Mouse (Mus musculus): ENCODE measurements around the gene Myo15b.

The Myo15b gene

DNA sequence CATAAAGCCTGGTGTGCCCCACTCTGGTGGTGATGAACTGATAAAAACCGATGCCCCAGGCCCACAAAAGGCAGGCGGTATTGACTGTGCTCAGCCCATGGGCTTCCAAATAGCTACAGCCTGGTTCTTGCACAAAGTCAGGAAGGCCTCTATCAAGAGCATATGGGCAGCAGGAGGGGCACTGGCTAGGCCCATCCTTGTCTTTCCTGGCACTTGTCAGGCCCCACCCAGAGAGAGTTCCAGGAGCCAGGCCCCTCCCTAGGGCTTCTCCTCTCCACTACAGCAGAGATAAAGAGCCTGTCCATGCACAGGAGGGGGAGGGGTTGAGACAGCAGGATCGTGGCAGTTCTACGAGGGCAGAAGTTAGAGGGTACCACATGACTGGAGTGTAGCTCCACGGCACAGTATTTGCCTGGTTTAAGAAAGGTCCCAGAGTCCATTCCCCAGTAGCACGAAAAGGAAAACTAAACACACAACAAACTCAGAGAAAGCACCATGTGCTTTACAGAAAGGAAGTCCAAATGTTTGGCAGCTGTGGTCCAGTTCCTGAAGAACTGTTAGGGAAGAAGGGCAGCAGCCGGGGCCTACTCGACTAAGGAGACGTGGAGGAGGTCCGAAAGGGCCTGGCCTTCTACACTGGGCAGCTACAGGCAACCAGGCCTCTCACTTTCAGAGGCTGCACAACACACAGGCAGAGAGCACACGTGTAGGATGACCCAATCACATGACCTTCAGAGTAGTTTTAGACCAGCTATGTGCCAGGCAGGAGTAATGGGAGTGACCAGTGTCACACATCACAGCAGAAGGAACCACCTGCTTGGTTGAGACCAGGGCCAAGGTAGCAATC lies 45.4 kb downstream of the Myo15b start:
- DNase-seq: peak; percentile 51 to 76

DNA sequence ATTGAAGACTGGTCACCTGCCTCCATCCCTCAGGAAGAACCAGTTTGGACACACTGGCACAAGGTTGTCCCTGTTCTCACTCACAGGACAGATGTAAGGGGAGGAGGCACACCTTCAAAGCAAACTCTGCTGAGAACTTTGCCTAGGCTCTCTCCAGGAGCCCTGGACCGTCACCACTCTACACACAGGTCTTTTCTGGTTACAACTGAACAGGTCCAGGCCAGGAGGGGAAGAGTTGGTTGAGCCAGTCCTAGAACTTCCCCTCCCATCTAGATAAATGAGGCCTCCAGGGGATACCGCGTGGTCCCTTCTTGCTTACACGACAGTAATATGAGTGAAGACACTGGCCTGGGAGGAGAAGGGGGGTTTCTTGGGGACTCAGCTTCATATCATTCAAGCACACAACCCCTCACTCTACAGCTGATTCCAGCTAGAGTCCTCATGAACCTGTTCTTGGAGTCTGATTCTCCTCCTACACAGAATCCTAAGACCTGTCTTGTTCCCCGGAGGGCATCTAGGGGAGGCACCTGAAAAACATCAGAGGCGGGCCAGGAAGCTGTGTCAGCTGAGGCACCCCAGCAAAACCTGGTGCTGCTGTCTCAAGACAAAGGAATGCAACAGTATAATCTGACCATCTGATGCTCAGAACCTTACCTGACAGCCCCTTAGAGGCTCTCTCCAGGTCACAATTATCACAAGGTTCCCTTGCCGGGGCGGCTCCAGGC lies 46.2 kb downstream of the Myo15b start:
- DNase-seq: no peak

DNA sequence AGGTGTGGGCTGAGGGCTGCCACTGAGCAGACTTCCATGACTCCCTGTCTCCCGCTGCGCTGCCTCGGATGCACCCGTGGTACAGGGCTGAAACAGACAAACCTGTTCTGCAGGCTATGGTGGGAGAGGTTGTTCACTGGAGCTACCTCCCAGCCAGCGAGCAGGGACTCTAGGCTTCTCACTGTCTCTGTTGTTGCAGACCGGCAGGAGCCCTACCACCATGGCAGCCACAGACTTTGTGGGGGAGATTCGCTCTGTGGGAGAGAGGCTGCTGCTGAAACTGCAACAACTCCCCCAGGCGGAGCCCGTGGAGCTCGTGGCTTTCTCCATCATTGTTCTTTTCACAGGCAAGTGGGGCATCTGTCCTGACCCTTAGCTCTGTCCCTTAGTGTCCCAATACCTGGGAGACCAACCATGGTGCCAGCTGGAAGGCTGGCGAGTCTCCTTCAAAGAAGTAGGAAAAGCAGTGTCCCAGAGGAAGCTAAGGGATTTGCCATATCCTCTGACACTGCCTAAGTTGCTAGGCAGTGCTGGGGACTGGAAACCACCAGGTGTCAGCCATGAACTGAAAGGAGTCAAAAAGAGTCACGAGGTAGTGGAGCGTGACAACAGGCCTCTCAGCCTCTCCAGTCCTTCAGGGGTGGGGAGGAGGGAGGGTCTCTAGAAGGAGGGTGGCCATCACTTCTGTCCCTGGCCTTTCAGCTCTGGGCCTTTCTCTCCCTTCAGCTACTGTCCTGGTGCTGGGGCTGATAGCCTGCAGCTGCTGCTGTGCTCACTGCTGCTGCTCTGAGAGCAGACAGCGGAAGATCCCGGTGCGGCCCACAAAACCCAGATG lies 47.0 kb downstream of the Myo15b start:
- DNase-seq: peak in 1 of 2 experiments; percentile 71

DNA sequence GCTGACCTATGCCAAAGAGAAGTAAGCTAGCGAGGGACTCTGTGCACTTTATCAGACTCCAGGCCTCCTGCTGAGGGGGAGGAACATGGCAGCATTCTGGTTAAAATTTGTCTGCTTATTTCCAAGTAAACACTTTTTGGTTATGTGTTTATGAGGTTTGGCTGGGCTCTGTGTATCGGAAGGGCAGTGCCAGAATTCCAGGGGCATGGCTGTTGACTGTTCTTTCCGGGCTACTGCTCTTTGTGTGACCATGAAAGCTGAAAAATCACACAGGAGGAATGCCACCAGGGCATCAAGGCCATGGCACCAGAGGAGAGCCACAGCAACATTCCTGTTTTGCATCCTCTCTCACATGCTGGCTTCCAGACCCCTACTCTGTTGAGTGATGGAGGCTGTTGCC lies 47.9 kb downstream of the Myo15b start:
- DNase-seq: no peak

DNA sequence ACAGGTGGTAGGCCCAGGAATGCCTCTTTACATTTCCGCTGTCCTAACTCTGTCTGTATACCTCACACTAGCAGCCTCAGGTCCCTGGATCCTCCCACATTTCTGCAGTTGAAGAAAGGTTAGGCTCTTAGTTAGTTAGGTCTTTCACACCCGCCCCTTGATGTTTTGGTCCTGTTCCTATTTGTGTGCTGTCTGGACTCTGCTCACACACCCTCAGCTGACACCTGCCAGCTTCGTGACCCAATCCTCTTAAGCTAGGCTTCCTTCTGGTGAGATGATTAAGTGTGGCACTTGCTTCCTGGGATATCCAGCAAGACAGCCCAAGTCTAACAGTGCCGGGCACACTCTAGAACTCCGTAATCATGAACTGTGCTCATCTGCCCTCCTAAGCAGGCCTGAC lies 48.3 kb downstream of the Myo15b start:
- no peak for DNase-seq

DNA sequence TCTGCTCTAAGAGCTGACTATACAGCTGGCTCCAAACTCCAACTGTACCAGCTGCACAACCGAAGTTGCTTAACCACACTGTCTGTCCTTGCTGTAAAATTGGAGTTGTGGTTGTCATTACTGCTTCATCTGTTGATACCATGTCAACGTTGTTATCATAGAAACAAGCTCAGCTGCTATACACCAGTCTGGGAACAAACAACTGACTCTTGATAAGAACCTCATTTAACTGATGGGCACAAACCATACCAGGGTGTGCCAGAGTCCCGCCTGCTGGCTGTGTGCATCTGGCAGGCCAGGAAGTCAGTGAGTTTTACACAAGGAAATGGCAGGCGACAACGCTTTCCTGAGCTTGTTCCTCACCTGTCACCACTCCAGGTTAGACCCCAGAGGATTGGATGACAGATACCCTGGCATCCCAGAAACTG lies 52.9 kb downstream of the Myo15b start:
- DNase-seq: peak in 1 of 2 experiments; percentile 55

DNA sequence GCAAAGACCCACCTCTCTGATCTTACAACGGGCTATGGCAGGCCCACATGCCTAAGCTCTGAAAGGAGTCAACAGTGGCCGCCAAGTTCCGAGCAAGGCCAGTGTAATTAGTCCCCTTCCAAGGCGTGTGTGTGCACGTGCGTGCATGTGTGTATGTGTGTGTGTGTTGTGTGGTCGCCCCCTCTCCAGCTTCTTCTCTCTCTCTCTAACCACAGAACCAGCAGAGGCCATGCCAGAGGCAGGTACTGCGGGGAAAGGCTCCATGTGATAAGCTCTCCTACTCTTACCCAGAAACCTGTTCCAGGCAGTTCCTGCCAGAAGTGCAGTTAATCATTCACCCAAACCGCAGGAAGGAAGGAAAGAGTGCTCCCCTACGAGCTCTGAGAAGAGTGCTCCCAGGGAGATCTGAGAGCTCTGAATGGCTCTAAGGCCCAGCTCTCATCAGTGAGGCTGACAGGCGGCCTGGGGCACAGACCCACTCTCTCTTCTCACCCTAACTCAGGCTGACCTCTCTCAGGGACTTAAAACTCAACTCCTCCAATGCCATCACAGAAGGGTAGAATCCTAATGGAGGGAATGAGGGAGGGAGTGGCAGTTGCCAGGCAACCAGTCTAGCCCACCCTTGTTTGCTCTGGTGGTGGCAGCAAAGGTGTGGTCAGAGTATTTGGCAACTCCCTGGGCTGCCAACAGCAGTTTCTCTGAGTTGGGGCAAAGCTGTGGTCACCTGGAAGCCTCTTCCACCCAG lies 53.6 kb downstream of the Myo15b start, which contains the start of gene Smim6:
Gene Smim6, plus strand, starts transcription at position 386 of the 745 bp plus-strand sequence.
- DNase-seq: peak; percentile 45 to 57

DNA sequence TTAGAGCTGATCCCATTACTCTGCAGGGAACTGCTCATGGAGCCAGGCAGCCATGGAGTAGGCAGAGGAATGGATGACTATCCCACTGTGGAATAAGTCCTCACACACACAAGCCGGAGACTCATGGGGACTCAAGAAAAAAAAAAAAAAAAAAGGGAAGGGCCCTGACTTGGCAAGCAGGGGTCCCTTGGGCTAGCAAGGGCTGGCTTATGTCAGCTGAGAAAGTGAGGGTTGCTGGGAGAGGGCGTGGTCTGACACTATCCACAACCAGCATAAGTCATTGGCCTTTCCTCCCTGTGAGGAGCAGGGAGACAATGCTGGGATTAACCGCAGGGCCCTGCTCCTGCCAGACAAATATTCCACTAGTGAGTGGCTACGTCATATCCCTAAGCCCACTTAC lies 58.4 kb downstream of the Myo15b start:
- DNase-seq: peak in 1 of 2 experiments; percentile 8

DNA sequence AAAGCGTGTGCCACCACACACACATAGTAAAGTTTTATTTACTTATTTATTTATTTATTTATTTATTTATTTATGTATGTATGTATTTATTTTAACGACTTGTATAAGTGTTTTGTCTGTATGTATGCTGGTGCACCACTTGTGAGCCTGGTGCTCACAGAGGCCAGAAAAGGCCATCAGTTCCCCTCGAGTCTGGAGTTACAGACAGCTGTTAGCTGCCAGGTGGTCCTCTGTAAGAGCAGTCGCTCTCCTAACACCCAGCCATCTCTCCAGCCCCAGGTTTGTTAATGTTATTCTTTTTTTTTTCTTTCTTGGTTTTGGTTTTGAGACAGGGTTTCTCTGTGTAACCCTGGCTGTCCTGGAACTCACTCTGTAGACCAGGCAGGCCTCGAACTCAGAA lies 60.4 kb downstream of the Myo15b start:
- DNase-seq: no peak

DNA sequence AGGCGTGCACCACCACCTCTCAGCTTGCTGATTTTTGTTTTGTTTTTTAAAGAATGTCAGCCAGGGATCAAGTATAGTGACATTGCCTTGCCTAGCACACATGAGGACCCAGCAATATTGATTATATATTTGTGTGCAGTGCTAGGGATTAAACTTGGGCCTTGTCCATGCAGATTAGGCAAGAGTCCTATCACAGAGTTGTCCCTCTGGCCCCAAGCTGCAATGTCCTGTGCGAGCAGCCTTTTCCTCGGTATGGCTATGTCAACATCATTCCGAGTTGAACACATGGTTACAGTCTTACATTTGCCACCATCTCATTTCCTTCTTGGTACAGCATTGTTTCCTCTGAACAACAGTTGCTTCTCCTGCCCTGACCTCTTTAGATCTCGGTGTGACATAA lies 60.9 kb downstream of the Myo15b start:
- DNase-seq: no peak

DNA sequence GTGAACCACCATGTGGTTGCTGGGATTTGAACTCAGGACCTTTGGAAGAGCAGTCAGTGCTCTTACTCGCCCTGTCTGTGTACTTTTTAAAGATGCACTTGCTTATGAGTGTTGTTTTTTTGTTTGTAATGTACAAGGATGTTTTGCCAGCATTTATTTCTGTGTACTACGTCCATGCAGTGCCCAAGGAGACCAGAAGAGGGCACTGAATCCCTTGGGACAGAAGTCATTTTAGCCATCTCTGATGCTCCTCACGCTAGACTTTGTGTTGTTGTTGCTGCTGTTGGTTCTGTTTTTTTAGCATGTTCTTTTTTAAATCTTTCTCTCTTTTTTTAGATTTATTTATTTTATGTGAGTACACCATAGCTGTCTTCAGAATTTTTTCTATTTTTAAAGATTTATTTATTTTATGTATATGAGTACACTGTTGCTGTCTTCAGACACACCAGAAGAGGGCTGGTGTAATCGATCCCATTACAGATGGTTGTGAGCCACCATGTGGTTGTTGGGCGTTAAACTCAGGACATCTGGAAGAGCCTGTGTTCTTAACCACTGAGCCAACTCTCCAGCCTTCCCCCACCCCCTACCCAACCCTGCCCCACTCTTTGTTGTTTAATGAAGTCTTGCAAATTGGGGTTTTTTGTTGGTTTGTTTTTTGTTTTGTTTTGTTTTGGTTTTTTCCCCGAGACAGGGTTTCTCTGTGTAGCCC lies 62.1 kb downstream of the Myo15b start:
- peak in 1 of 2 experiments; percentile 67 for DNase-seq

DNA sequence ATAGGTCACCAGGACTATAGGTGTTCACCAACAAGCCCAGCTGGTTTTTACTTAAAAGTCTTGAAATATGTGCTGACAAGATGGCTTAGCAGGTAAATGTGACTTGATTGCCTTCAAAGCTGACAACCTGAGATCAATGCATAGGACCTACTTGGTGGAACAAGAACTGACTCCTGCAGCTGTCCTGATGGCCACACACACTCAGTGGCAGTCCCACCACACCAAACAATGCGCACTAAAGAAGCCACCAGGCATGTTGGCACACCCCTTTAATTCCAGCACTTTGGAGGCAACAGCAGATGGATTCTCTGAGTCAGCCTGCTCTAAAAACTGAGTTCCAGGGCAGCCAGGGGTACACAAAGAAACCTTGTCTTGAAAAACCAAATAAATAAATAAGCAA lies 63.8 kb downstream of the Myo15b start:
- DNase-seq: peak in 1 of 2 experiments; percentile 8

DNA sequence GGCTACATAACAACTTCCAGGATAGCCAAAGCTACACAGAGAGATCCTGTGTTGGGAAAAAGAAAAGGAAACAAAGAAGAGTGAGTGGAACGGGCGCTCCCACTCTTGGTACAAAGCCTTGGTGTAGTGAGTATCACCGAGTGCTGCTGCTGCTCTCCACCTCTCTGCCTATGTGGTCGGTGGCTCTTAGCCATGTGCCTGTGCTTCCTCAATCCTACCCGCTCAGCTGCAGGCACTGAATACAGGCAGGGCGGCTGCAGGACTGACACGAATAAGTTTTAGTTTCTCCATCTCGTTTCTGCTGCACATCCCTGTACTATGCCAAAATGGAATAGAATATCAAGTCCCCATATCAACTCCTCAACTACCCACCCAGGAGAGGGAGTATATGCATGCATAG lies 70.8 kb downstream of the Myo15b start:
- no peak for DNase-seq

DNA sequence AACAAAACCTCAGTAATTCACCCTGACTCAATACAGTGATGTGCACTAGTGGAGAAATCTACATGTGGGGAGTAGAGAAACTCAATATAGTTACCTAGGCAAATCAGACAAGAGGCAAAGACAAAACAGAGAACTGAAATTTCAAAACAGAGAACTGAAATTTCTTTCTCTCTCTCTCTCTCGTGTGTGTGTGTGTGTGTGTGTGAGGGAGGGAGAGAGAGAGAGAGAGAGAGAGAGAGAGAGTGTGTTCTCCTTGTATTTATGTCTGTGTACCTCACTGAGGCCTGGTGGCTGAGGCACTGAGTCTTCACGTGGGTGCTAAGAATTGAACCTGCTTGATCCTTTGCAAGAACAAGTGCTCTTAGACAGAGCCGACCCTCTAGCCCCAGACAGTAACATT lies 71.6 kb downstream of the Myo15b start:
- no peak for DNase-seq

DNA sequence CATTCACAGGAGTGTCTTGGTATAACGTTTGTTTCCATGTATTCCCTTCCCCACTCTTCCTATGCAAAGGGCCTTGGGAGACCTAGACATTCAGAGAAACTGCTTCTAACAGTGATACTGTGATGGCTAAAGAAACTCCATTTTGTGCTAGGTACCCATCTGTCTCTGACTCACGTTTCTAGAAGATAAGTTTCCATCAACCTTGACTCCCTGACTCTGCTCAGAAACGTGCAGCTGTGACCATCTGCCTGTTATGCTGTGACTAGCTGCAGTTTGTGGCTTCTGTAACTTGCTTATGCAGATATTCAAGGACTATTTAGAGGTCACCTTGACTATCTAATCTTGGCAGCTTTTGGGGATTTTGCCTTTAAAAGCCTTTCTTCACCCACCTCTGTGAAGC lies 73.0 kb downstream of the Myo15b start:
- DNase-seq: no peak

DNA sequence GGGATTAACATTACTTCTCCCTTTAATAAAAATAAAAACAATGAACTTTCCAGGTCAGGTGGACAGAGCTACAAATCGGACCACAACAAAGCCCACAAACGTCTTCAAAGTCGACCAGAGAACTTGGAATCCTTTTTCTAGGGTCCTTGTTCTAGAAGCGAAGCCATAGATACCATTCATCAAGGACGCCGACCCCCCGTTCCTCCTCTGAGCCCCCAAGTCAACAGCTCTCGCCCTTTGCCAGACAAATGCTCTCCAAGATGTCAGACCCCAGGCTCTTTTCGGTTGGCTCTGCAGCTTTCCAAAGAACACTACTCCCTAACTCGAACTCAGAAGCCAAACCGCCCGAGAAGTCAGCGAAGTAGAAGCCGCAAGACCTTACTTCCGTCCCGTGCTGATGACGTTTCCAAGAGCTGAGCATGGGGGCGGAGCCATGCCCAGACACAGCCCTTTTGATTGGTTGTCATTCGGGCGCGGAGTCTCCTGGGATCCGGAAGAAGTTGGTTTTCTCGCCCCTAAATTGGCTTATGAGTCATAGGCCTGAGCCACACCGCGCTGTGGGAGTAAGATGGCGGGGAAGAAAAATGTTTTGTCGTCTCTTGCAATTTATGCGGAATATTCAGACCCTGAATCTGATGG lies 75.0 kb downstream of the Myo15b start, which contains the start of the genes Sap30bp and Recql5:
Gene Sap30bp, plus strand, starts transcription at position 175 of the 639 bp plus-strand sequence.
Gene Recql5, minus strand, starts transcription at position 370 of the 639 bp plus-strand sequence.
- DNase-seq: peak; percentile 97 to 98

DNA sequence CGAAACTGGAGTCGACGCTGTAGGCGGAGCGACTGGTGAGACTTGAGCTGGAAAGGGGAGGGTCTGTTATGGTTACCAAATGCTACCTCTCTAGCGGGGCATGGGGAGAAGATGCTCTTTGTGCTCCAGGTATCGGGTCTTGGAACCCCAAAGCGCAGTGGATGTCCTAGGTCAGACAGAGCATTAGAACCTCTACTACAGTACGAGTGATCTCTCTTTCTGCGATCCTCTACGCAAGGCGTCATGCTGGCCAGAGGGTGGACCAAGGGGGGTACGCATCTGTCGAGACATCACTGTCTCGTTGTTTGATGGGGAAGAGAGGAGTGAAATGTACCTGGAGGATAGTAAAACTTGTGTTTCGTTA lies 75.5 kb downstream of the Myo15b start:
- DNase-seq: no peak

DNA sequence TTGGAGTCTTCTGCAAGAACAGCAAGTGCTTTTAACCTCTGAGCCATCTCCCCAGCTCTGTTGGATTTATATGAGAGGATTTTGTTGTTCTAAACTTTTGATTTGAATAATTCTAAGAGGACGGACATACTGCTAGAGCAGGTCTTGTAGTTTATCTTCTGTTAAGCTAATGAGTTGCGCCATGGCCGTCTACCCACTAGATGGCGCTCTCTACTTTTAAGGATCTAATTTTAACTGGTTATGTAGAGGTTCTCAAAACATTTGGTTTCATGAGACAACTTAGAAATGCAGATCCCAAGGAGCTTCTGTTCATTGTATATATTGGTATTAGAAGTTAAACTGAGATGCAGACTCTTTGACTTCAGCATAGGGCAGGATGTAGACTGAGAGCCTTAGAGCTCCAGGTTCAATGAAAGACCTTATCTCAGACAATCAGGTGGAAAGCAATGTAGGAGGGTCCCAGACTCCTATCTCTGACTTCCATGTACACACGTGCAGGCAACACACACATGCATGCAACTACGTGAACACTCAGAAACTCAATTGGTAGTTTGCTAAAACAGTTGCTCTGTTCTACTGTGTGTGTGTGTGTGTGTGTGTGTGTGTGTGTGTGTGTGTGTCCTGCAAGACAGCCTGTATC lies 81.6 kb downstream of the Myo15b start:
- DNase-seq: peak in 1 of 2 experiments; percentile 66

DNA sequence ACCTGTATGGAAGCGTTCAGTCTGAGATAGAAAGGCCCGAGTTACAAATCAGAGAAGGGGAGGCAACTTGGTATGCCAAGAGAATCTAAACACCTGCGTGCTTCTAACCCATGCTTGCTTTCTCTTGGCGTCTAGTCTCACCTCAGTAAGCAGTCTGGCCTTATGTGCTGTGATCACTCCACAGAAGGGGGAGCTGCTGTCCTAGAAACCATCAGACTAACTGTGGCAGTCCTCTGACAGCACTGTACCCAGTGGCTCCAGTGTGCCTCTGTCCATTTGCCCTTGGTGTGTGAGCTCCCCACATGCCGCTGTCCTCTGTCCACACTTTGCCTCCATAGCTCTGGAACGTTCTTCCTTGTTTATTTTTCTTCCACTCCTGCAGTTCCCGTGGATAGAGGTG lies 83.8 kb downstream of the Myo15b start:
- DNase-seq: no peak

Measured in lung, postnatal 4 days (tissue).